Mouse (Mus musculus) right cerebral cortex, postnatal 36 days (tissue): ENCODE data around the gene Top2a.

ENCODE experiments used
- DNase-seq, 2 experiments: peaks; one replicate each; pipeline ENCODE4 v3.0.0; 2022; ENCODE audit warnings: low spot score in 2 of 2, mixed read lengths in 1 of 2

Top2a gene

DNA sequence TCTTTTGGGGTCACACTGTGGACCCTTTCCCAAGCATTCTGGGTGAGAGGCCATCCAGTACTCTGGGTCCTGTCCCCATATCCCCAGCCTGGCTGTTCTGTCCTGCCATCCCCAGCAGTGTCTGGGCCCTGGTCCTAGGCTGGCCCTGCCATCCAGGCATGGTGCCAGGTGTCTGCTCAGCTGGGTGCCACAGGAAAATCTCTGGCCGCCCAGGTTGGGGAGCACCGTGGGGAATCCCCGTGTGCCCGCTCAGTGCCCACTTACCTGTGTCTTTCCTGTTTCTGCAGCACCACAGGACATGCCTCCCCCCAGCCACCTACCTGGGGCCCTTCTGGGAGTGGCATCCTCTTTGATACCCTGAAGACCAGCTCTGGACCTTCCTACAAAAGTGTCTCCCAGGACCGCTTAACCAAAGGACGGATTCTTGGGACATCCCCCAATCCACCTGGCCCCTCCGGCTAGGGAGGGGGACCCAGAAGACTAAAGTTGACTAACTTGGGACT is 74.0 kb downstream of the Top2a start:
- DNase-seq: no peak

DNA sequence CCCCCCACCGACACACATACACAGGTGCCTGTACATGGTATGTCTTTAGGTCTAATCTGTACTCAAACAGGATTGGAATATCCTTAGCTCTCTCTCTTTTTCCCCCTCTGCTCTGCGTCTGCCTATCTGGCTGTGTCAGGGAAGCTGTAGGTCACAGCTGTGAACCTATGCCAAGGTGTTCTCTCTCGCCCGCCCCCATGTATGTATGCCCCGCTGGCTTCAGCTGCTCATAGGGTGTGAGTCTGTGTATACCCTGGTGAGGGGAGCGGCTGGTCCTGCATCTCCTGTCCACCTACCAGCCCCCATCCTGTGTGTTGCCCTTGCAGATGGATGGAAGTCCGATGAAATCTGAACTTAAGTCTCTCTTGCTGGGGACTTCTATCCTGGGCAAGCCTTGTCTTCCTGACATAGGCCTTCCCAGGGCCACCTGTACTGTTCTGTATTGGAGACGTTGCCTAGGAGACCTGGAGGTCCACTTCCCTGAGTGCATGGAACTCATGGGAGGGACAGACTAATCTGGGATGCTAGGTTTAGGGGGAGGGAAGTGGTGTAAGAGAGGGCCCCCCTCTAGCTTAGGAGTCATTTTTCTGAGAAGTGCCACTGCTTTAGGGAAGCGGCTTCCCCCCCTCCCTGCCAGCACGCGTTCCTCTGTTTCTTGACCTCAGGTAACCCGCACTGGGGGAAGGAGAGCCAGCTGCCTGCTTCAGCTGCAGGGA is 74.6 kb downstream of the Top2a start:
- DNase-seq: no peak

DNA sequence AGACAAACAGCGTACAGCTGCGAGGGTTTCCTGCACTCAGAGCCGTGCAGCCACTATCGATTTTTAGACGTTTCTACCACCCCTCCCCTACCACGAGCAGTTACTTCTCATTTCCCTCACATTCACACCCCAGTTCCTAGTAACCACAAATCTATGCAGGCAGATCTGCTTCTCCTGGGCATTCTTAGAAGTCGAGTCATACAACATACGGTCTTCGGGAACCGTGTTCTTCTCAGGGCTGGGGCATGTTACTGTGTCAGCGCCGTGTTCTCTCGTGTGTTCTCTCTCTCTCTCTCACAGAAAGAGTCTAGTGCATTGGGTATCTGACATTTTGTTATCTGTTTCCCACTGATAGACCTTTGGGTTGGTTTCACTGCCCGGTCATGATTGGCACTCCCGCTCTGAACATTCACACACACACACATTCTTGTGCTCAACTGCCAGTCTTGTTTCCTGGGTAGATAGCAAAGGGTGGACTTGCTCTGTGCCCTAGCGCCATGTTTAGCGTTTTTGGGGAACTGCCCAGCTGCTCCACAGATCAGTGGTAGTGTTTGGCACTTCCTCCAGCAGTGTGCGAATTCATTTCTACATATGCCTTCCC is 75.9 kb downstream of the Top2a start:
- no peak for DNase-seq

DNA sequence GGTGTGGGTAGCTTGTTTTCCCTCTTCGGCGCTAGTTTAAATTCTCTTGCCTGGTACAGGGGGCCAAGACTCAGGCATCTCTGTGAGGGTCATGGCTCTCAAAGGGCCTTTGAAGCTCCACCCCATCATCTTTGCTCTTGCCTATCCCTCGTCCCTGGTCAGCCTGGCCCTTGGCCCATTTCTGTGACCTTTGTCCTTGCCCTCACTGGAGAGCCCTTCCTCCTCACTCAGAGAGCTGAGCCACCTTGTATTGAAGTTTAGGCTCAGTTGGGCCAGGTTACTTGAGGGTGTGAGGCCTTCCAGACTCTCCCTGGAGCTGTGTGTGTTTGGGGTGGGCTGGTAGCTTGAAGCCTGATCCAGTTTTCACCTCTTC is 78.4 kb downstream of the Top2a start:
- DNase-seq: no peak

DNA sequence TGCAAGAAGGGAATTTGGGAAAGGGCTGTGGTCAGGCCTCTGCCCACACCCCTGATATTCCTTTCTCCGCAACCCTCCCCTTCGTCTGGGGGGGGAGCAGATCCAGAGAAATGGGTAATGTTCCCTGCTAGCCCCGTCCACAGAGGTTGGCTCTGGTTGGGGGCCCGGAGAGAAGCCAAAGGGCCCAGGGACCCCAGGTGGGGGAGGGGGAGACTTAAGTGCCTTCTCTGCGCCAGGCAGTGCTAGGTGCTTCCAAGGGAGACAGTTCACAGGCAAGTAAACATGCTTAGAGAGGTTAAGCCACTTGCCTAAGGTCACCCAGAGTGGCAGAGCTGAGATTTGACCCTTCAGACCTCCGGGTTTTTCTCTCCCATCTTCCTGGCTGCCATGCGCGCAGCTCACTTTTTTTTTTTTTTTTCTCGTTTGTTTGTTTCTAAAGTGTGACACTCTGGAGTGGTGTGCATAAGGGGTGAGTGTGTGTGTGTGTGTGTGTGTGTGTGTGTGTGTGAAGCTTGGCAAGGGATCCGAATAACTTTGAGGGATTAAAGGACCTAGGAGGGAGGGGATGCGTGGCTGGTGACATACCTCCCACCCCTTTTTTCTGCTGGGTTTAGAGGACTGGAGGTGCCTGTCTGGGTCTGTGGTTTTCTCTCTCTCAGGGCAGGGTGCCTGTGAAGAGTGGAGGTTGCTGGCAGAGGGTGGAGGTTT is 78.9 kb downstream of the Top2a start:
- DNase-seq: no peak

DNA sequence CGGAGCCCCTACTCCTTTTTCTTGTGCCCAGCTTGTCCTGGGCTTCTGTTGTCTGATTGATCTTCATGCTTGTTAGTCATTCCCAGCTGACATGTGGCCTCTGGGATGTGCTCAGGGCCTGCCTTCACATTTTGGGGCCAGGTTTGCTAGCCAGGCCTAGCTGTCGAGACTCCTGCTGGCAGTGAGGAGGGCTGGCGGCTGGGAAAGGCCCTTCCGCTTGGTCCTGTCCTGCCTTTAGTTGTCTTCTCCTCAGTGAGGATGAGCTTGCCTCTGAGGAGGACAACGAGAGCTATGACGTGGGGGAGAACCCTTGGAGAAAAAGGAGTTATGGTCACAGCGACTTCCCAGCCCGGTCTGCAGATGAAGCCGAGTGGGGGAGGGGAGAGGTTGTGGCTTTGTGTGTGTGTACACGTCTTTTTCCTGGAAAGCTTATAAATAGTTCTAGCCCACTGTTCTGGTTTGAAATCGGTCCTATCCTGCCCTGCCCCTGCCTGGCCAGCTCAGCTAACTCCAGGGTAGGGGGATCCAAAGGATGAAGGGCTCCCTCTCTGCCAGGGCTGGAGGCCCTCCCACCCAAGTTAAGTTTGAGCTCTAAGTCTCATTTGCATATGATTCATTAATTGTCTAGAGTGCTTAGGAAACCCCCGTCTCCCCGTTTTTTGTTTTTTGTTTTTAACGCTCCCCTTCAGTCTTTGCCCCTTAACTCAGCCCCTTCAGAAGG is 80.1 kb downstream of the Top2a start:
- DNase-seq: no peak
